Mouse (Mus musculus) MEL (cell line): ENCODE data around the gene Lipc. TPM values are rescaled to one million over a fixed set of nuclear protein-coding genes. Genes with fewer than 3 reads are reported as not detected.

ENCODE experiments used
- DNase-seq: peaks from one replicate; pipeline ENCODE4 v3.0.0; 2011; ENCODE audit warnings: low read depth, low spot score
- H3K27ac ChIP-seq: 2 replicates; pipeline ENCODE4 v1.5.1; 2012; ENCODE audit warnings: low read depth, mild to moderate bottlenecking, control low read depth, low read length, moderate library complexity; ENCODE audit not compliant: control insufficient read depth
- H3K27me3 ChIP-seq, 2 experiments: fragments of 150-350 bp in 1 of 2; sonication (generic) in 1 of 2; 2 replicates each; pipeline ENCODE4 v1.6.1; 2012; ENCODE audit warnings: low read length in 2 of 2, mild to moderate bottlenecking in 2 of 2, improper control_type of control experiment in 1 of 2, moderate library complexity in 1 of 2; ENCODE audit not compliant: insufficient read depth in 2 of 2, control insufficient read depth in 1 of 2
- H3K36me3 ChIP-seq, 2 experiments: 2 replicates each; pipeline ENCODE4 v1.6.1; 2012 to 2014; ENCODE audit warnings: low read length in 2 of 2, improper control_type of control experiment in 1 of 2, inconsistent platforms in 1 of 2, mild to moderate bottlenecking in 1 of 2; ENCODE audit not compliant: insufficient read depth in 2 of 2, control insufficient read depth in 1 of 2
- H3K4me1 ChIP-seq, 2 experiments: fragments of 150-350 bp in 1 of 2; sonication (generic) in 1 of 2; 2 replicates each; pipeline ENCODE4 v1.6.1; 2012; ENCODE audit warnings: low read length in 2 of 2, improper control_type of control experiment in 1 of 2, mild to moderate bottlenecking in 1 of 2; ENCODE audit not compliant: insufficient read depth in 2 of 2, control insufficient read depth in 1 of 2
- H3K4me3 ChIP-seq, 2 experiments: fragments of 150-350 bp in 1 of 2; sonication (generic) in 1 of 2; 2 replicates each; pipeline ENCODE4 v1.5.1; 2012; ENCODE audit warnings: low read depth in 2 of 2, low read length in 2 of 2, mild to moderate bottlenecking in 2 of 2, moderate library complexity in 2 of 2, control low read depth in 1 of 2, improper control_type of control experiment in 1 of 2; ENCODE audit not compliant: control insufficient read depth in 1 of 2, insufficient read depth in 1 of 2
- H3K79me2 ChIP-seq: 2 replicates; pipeline ENCODE4 v1.6.1; 2012; ENCODE audit warnings: mild to moderate bottlenecking, low read length, moderate library complexity; ENCODE audit not compliant: control insufficient read depth, poor library complexity, insufficient read depth
- H3K9ac ChIP-seq: 2 replicates; pipeline ENCODE4 v1.6.1; 2012; ENCODE audit warnings: low read depth, mild to moderate bottlenecking, control low read depth, low read length, moderate library complexity; ENCODE audit not compliant: control insufficient read depth, poor library complexity, severe bottlenecking
- H3K9me3 ChIP-seq: fragments of 150-350 bp; sonication (generic); replicated peaks from 2 replicates; pipeline ENCODE4 v1.6.1; 2012; ENCODE audit warnings: mild to moderate bottlenecking, low read length, improper control_type of control experiment, moderate library complexity; ENCODE audit not compliant: insufficient read depth
- CHD2 ChIP-seq: IDR thresholded peaks from 2 replicates; pipeline ENCODE4 v1.6.1; 2011; ENCODE audit warnings: low read length, improper control_type of control experiment
- EP300 ChIP-seq, 2 experiments: IDR thresholded peaks; 2 replicates each; pipeline ENCODE4 v1.6.1; 2011; ENCODE audit warnings: improper control_type of control experiment in 2 of 2, low read length in 2 of 2, low read depth in 1 of 2, mild to moderate bottlenecking in 1 of 2
- ETS1 ChIP-seq: IDR thresholded peaks from 2 replicates; pipeline ENCODE4 v1.6.1; 2012; ENCODE audit warnings: low read depth, mild to moderate bottlenecking, inconsistent platforms, low read length, improper control_type of control experiment, moderate library complexity
- GATA1 ChIP-seq: IDR thresholded peaks from 2 replicates; pipeline ENCODE4 v1.6.1; 2011; ENCODE audit warnings: low read depth, low read length, improper control_type of control experiment
- HCFC1 ChIP-seq: IDR thresholded peaks from 2 replicates; pipeline ENCODE4 v1.6.1; 2012; ENCODE audit warnings: low read depth, mild to moderate bottlenecking, inconsistent platforms, low read length, improper control_type of control experiment, moderate library complexity
- JUND ChIP-seq: IDR thresholded peaks from 2 replicates; pipeline ENCODE4 v1.6.1; 2011; ENCODE audit warnings: low read depth, mild to moderate bottlenecking, improper control_type of control experiment, low read length
- MAFK ChIP-seq: IDR thresholded peaks from 2 replicates; pipeline ENCODE4 v1.6.1; 2011; ENCODE audit warnings: low read depth, mild to moderate bottlenecking, low read length, improper control_type of control experiment, borderline replicate concordance
- MAX ChIP-seq: IDR thresholded peaks from 2 replicates; pipeline ENCODE4 v1.6.1; 2011; ENCODE audit warnings: low read length, improper control_type of control experiment
- MXI1 ChIP-seq: IDR thresholded peaks from 2 replicates; pipeline ENCODE4 v1.6.1; 2011; ENCODE audit warnings: mild to moderate bottlenecking, low read depth, low read length, improper control_type of control experiment
- MYB ChIP-seq: IDR thresholded peaks from 2 replicates; pipeline ENCODE4 v1.6.1; 2011; ENCODE audit warnings: mild to moderate bottlenecking, low read depth, low read length, improper control_type of control experiment
- POLR2AphosphoS2 ChIP-seq: IDR thresholded peaks from 2 replicates; pipeline ENCODE4 v1.6.1; 2011; ENCODE audit warnings: low read length, improper control_type of control experiment
- POLR2AphosphoS5 ChIP-seq: IDR thresholded peaks from 2 replicates; pipeline ENCODE4 v1.6.1; 2012; ENCODE audit warnings: low read depth, borderline replicate concordance, mild to moderate bottlenecking, inconsistent platforms, low read length, moderate library complexity, mixed read lengths
- RAD21 ChIP-seq: IDR thresholded peaks from 2 replicates; pipeline ENCODE4 v1.6.1; 2011; ENCODE audit warnings: mild to moderate bottlenecking, low read depth, low read length, improper control_type of control experiment
- SIN3A ChIP-seq: IDR thresholded peaks from 2 replicates; pipeline ENCODE4 v1.6.1; 2012; ENCODE audit warnings: low read length, improper control_type of control experiment, inconsistent platforms
- SMC3 ChIP-seq: IDR thresholded peaks from 2 replicates; pipeline ENCODE4 v1.6.1; 2011; ENCODE audit warnings: low read depth, low read length, improper control_type of control experiment
- UBTF ChIP-seq: IDR thresholded peaks from 2 replicates; pipeline ENCODE4 v1.6.1; 2012; ENCODE audit warnings: low read depth, mild to moderate bottlenecking, inconsistent platforms, low read length, improper control_type of control experiment, moderate library complexity, borderline replicate concordance; ENCODE audit not compliant: insufficient read depth
- USF1 ChIP-seq: IDR thresholded peaks from 2 replicates; pipeline ENCODE4 v1.6.1; 2014; ENCODE audit warnings: low read depth, mild to moderate bottlenecking, inconsistent platforms, low read length, improper control_type of control experiment, moderate library complexity
- USF2 ChIP-seq, 2 experiments: IDR thresholded peaks; 2 replicates each; pipeline ENCODE4 v1.6.1; 2011 to 2012; ENCODE audit warnings: improper control_type of control experiment in 2 of 2, low read length in 2 of 2, borderline replicate concordance in 1 of 2, inconsistent platforms in 1 of 2, low read depth in 1 of 2, mild to moderate bottlenecking in 1 of 2; ENCODE audit not compliant: insufficient read depth in 1 of 2
- polyA plus RNA-seq, 2 experiments: library from polyadenylated mRNA; stranded (reverse) in 1 of 2; unstranded in 1 of 2; fragments of >175 nt in 1 of 2; fragments of >200 nt in 1 of 2; gene quantifications; 2 replicates each; pipeline versions ENCODE4 v1.2.1 to v1.2.4; 2012; ENCODE audit warnings: low replicate concordance in 2 of 2, low read depth in 1 of 2; ENCODE audit not compliant: insufficient read length in 2 of 2, insufficient read depth in 1 of 2, missing spikeins in 1 of 2
- total RNA-seq: library from RNA; depleted of rRNA; stranded (reverse); fragments of 300-350 nt; gene quantifications from 2 replicates; pipeline ENCODE4 v1.2.3, GENCODE M21; 2012

Gene Lipc
- total and polyA plus RNA-seq, 3 experiments = 0.07 TPM; not detected in 2

DNA sequence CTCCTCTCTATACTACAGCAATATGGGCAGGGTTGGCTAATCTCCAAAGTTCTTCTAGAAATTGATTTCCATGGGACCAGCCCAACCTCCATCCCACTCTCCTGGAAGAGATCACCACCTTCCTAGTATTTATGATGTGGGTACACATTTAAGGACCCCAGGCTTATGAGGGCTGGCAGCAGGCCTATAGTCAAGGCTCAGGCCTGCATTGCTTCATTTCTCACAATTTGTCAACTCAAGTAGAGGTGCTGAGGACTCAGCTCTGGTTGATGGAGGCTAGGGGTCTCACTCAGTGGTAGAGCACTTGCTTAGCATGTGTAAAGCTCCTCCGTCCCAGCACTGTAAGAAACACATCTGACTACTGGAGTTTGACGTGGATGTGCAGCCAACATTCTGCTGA, 27.6 kb upstream of the Lipc start (continued):
- no peak for TF ChIP-seq MAFK

DNA sequence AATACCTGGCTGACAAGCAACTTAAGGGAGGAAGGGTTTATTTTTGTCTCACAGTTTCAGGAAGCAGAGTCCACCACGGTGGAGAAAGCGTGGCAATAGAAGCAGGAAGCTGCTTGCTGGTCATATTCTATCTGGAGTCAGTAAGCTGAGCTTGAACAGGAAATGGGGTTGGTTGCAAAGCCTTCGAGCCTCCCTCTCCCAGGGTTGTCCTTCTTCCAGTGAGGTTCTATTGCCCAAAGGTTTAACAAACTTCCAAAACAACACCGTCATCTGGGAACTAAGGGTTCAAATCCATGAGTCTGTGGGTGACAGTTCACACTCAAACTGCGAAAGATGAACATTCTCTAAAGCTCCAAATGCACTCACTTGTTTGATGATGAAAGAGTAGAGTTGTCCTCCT, 27.1 kb upstream of the Lipc start:
- H3K79me2 ChIP-seq = no peaks in the 10 kb centered on the region
- no peak for DNase-seq
- H3K4me1 ChIP-seq = no peaks in the 10 kb centered on the region
- H3K27ac ChIP-seq = no peak overlapping the region
- H3K9ac ChIP-seq = no peak overlapping the region
- H3K27me3 ChIP-seq = peaks cover 0 to 1% of the 10 kb centered on the region in 2 experiments; a peak in 1 of 4 replicates
- H3K4me3 ChIP-seq = no peak overlapping the region
- TF ChIP-seq USF1 (no peak), JUND (no peak), POLR2AphosphoS5 (no peak)
- no peaks in the 10 kb centered on the region for H3K36me3 ChIP-seq
- H3K9me3 ChIP-seq = no peaks in the 10 kb centered on the region

DNA sequence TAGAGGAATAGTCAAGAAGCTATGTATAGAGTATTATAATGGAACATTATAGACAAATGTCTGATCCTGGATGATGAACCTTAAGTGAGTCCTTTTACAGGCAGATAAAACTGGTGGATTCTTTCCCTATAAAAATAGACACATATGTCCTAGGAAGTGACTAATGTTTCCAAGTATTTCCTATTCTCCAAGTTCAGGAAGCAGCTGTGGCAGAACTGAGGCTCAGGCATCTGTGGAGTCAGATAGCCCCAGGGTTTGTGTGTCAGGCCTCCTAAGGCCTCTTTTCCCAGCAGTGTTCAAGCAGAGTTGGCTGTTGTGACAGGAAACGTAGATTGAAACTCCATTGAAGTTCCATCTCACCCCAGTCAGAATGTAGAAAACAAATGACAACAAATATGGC, 25.4 kb upstream of the Lipc start:
- Histone ChIP-seq H3K36me3 (no peaks in the 10 kb centered on the region), H3K9ac (no peak overlapping the region), H3K27me3 (peaks cover 0 to 3% of the 10 kb centered on the region in 2 experiments; a peak in 2 of 4 replicates), H3K4me3 (no peak overlapping the region), H3K79me2 (no peaks in the 10 kb centered on the region), H3K27ac (no peak overlapping the region), H3K4me1 (no peaks in the 10 kb centered on the region), H3K9me3 (no peaks in the 10 kb centered on the region)
- DNase-seq = no peak
- no peak for TF ChIP-seq HCFC1
- no peak for TF ChIP-seq SMC3
- TF ChIP-seq SIN3A = no peak
- no peak for TF ChIP-seq MAX
- TF ChIP-seq POLR2AphosphoS2 = no peak
- TF ChIP-seq MXI1 = no peak
- no peak for TF ChIP-seq GATA1
- TF ChIP-seq USF2 (IDR thresholded peaks at IDR 0.05; ENCODE audit: borderline replicate concordance in 1 of 2, insufficient read depth in 1 of 2, low read depth in 1 of 2, low read length in 2 of 2) = no peak
- TF ChIP-seq UBTF = no peak
- no peak for TF ChIP-seq EP300 (IDR thresholded peaks at IDR 0.05; ENCODE audit: low read depth in 1 of 2, low read length in 2 of 2)
- TF ChIP-seq MYB = no peak
- no peak for TF ChIP-seq RAD21
- TF ChIP-seq ETS1 = no peak
- TF ChIP-seq CHD2 = no peak
